Mouse (Mus musculus) forebrain, embryonic 16.5 days (tissue): ENCODE measurements around the gene Ksr1. TPM values are rescaled to one million over a fixed set of nuclear protein-coding genes. Genes with fewer than 3 reads are reported as not detected.

Source experiments
- ATAC-seq: fragments of 200-750 bp; cut with Nextera tagmentation; 2 replicates; pipeline ENCODE4 v1.8.0; 2017; ENCODE audit warnings: mild to moderate bottlenecking, moderate library complexity
- H3K27ac ChIP-seq: fragments of 300-500 bp; sonication (generic); 2 replicates; pipeline ENCODE4 v1.5.1; 2014; ENCODE audit warnings: low read length, control low read depth
- H3K27me3 ChIP-seq: fragments of 300-500 bp; sonication (generic); replicated peaks from 2 replicates; pipeline ENCODE4 v1.6.1; 2014; ENCODE audit warnings: low read length; ENCODE audit not compliant: control insufficient read depth, insufficient read depth
- H3K36me3 ChIP-seq: fragments of 300-500 bp; sonication (generic); 2 replicates; pipeline ENCODE4 v1.6.1; 2014; ENCODE audit not compliant: control insufficient read depth, insufficient read depth
- H3K4me1 ChIP-seq: fragments of 300-500 bp; sonication (generic); replicated peaks from 2 replicates; pipeline ENCODE4 v1.6.1; 2014; ENCODE audit warnings: low read length; ENCODE audit not compliant: control insufficient read depth, insufficient read depth
- H3K4me2 ChIP-seq: fragments of 300-500 bp; sonication (generic); 2 replicates; pipeline ENCODE4 v1.6.1; 2014; ENCODE audit warnings: mild to moderate bottlenecking, low read length, control low read depth
- H3K4me3 ChIP-seq: fragments of 300-500 bp; sonication (generic); replicated peaks from 2 replicates; pipeline ENCODE4 v1.5.1; 2014; ENCODE audit warnings: mild to moderate bottlenecking, low read length, control low read depth
- H3K9ac ChIP-seq: fragments of 300-500 bp; sonication (generic); replicated peaks from 2 replicates; pipeline ENCODE4 v1.6.1; 2014; ENCODE audit warnings: low read depth, low read length, control low read depth
- H3K9me3 ChIP-seq: fragments of 300-500 bp; sonication (generic); 2 replicates; pipeline ENCODE4 v1.6.1; 2016; ENCODE audit warnings: low read length; ENCODE audit not compliant: control insufficient read depth
- WGBS: fragments of 180-500 bp; shearing (Covaris S2); extraction: QIAGEN DNeasy Blood & Tissue Kit; methylation state at CpG from one replicate; pipeline ENCODE4 v1.1.7; 2014; 5-methylcytosine and 5-hydroxymethylcytosine counted together
- polyA plus RNA-seq: library from polyadenylated mRNA; unstranded; fragments of >200 nt; fragmentation: Nextera tagmentation; extraction: Ambion mirVana; gene quantifications from 2 replicates; pipeline ENCODE4 v1.2.1, GENCODE M21; 2015

Gene Ksr1
- polyA plus RNA-seq, 1 experiment from 2014 or later = 5.1 TPM

- H3K4me1 ChIP-seq = peaks cover 9% of the 10 kb centered on the region; the same call in 1 of the 2 replicates
- H3K27me3 ChIP-seq = no peaks in the 10 kb centered on the region
- H3K27ac ChIP-seq = no peak overlapping the region
- no peaks in the 10 kb centered on the region for H3K36me3 ChIP-seq
- H3K4me3 ChIP-seq = no peak overlapping the region
- WGBS = 89% methylated on average over 12 of the region's 12 CpGs
- H3K4me2 ChIP-seq = no peak overlapping the region
- H3K9ac ChIP-seq = no peak overlapping the region
- H3K9me3 ChIP-seq = no peaks in the 10 kb centered on the region
- ATAC-seq = no peak
These were observed 59.4 kb downstream of the Ksr1 start for GRCm38 (mm10) chr11:79086787-79087186.

- H3K36me3 ChIP-seq = no peaks in the 10 kb centered on the region
- no peaks in the 10 kb centered on the region for H3K27me3 ChIP-seq
- WGBS = 75% methylated on average over 5 of the region's 5 CpGs
- no peak overlapping the region for H3K4me3 ChIP-seq
- no peak overlapping the region for H3K9ac ChIP-seq
- no peak overlapping the region for H3K27ac ChIP-seq
- no peaks in the 10 kb centered on the region for H3K9me3 ChIP-seq
- ATAC-seq = no peak
- H3K4me2 ChIP-seq = no peak overlapping the region
- H3K4me1 ChIP-seq = peaks cover 9% of the 10 kb centered on the region; the same call in 1 of the 2 replicates
These were observed 61.1 kb downstream of the Ksr1 start for GRCm38 (mm10) chr11:79085059-79085458.

GRCm38 (mm10) chr11:79083018-79083441 lies 63.2 kb downstream of the Ksr1 start:
- Histone ChIP-seq H3K4me3 (no peak overlapping the region), H3K9me3 (no peaks in the 10 kb centered on the region), H3K9ac (no peak overlapping the region), H3K27me3 (no peaks in the 10 kb centered on the region), H3K4me1 (no peaks in the 10 kb centered on the region), H3K27ac (no peak overlapping the region), H3K4me2 (no peak overlapping the region), H3K36me3 (no peaks in the 10 kb centered on the region)
- ATAC-seq = no peak
- WGBS = 75% methylated on average over 11 of the region's 11 CpGs

- no peak overlapping the region for H3K4me3 ChIP-seq
- no peak overlapping the region for H3K27ac ChIP-seq
- ATAC-seq = no peak
- H3K9me3 ChIP-seq = no peaks in the 10 kb centered on the region
- H3K9ac ChIP-seq = no peak overlapping the region
- no peaks in the 10 kb centered on the region for H3K27me3 ChIP-seq
- 84% methylated on average over 16 of the region's 16 CpGs for WGBS
- no peaks in the 10 kb centered on the region for H3K36me3 ChIP-seq
- H3K4me2 ChIP-seq = no peak overlapping the region
- H3K4me1 ChIP-seq = no peaks in the 10 kb centered on the region
These were observed 65.0 kb downstream of the Ksr1 start for GRCm38 (mm10) chr11:79080965-79081891.

- no peak overlapping the region for H3K4me2 ChIP-seq
- ATAC-seq = no peak
These were observed 66.1 kb downstream of the Ksr1 start for GRCm38 (mm10) chr11:79080081-79080480.

GRCm38 (mm10) chr11:79076484-79076883 lies 69.7 kb downstream of the Ksr1 start:
- Histone ChIP-seq H3K4me1 (no peaks in the 10 kb centered on the region), H3K4me2 (no peak overlapping the region), H3K36me3 (no peaks in the 10 kb centered on the region), H3K27ac (no peak overlapping the region), H3K9ac (no peak overlapping the region), H3K27me3 (no peaks in the 10 kb centered on the region), H3K4me3 (no peak overlapping the region), H3K9me3 (no peaks in the 10 kb centered on the region)
- no peak for ATAC-seq
- WGBS = 89% methylated on average over 12 of the region's 12 CpGs

More at GRCm38 (mm10) chr11:79080081-79080480, 66.1 kb downstream of the Ksr1 start:
- H3K9me3 ChIP-seq = no peaks in the 10 kb centered on the region
- H3K36me3 ChIP-seq = no peaks in the 10 kb centered on the region
- no peaks in the 10 kb centered on the region for H3K4me1 ChIP-seq
- no peak overlapping the region for H3K27ac ChIP-seq
- 84% methylated on average over 6 of the region's 6 CpGs for WGBS
- H3K4me3 ChIP-seq = no peak overlapping the region
- H3K9ac ChIP-seq = no peak overlapping the region
- H3K27me3 ChIP-seq = no peaks in the 10 kb centered on the region

- no peak overlapping the region for H3K9ac ChIP-seq
- WGBS = 51% methylated on average over 3 of the region's 3 CpGs
- no peak overlapping the region for H3K4me3 ChIP-seq
- peaks cover 2% of the 10 kb centered on the region; the same call in 1 of the 2 replicates for H3K4me1 ChIP-seq
- no peaks in the 10 kb centered on the region for H3K9me3 ChIP-seq
- no peaks in the 10 kb centered on the region for H3K27me3 ChIP-seq
- no peak for ATAC-seq
- H3K4me2 ChIP-seq = no peak overlapping the region
- H3K27ac ChIP-seq = no peak overlapping the region
- H3K36me3 ChIP-seq = no peaks in the 10 kb centered on the region
These were observed 71.2 kb downstream of the Ksr1 start for GRCm38 (mm10) chr11:79075044-79075443.

GRCm38 (mm10) chr11:79074611-79075010 lies 71.6 kb downstream of the Ksr1 start:
- WGBS = 89% methylated on average over 3 of the region's 3 CpGs
- H3K27ac ChIP-seq = no peak overlapping the region
- H3K4me3 ChIP-seq = no peak overlapping the region
- H3K9me3 ChIP-seq = no peaks in the 10 kb centered on the region
- no peak overlapping the region for H3K9ac ChIP-seq
- H3K36me3 ChIP-seq = no peaks in the 10 kb centered on the region
- no peak for ATAC-seq
- H3K4me2 ChIP-seq = no peak overlapping the region
- H3K4me1 ChIP-seq = peaks cover 5% of the 10 kb centered on the region
- no peaks in the 10 kb centered on the region for H3K27me3 ChIP-seq

- 87% methylated on average over 4 of the region's 4 CpGs for WGBS
- Histone ChIP-seq H3K27ac (no peak overlapping the region), H3K27me3 (no peaks in the 10 kb centered on the region), H3K4me1 (peaks cover 7% of the 10 kb centered on the region), H3K4me3 (no peak overlapping the region), H3K4me2 (no peak overlapping the region), H3K36me3 (no peaks in the 10 kb centered on the region), H3K9me3 (no peaks in the 10 kb centered on the region), H3K9ac (no peak overlapping the region)
- ATAC-seq = no peak
These were observed 72.6 kb downstream of the Ksr1 start for GRCm38 (mm10) chr11:79073583-79073982.
